Mouse (Mus musculus) brain, adult 2 months (tissue): ENCODE data around the gene Cysltr2.

Experiments
- DNase-seq: peaks from one replicate; pipeline ENCODE4 v3.0.0; 2011; ENCODE audit warnings: low read depth, low spot score

The Cysltr2 gene

DNA sequence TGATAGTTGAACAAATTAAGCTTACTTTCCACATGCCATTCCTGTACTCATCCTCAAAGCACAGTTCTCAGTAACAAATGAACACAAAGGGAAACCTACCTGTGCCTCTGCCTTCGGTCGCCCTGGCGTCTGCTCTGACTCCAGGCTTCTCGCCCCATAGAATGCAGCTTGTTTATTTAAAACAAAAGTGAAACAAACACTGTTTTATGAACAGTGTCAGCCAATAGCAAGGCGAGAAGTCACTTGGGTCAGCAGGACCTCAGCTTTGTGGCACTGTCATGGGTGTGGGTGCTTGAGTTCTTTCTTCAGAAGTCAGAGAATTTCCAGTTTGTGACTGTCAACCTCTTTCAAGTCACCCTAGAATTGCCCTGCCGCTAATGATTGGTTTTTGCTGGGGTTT lies at the start of gene Cysltr2:
TSS of gene Cysltr2 (minus strand) at position 178 of the 400 bp plus-strand sequence.
- DNase-seq, result no peak

DNA sequence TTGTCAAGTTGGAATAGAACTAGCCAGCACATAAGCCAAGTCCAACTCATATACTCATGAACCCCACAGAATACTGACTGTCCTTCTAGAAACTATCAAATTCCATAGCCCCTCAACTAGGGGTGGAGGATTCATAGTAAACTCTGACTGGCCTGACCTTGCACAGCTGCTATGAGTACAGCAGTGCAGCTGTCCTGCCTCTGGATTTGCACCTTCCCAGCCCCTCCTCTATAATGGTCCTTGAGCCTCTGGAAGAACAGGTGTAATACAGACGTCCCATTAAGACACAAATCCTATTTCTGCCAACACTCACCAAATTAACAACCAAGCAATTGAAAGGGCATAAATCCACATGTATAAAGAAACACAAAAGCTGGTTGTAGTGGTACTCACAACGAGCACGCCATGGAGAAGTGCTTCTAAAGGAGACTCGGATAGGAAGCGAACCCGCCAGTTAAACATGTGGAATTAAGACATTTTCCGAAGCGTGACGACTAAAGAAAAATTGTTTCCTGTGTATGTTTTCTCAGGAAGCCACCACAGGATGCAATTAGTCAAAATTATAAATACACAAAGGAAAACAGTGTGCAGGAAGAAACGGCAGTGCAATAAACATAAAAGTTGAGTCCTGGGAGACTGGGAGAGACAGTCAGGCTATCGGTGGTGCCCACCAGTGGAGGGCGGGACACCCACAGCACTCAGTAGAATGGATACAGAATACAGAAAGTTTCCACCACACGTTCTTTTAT lies 46.1 kb upstream of the Cysltr2 start:
- no peak for DNase-seq

DNA sequence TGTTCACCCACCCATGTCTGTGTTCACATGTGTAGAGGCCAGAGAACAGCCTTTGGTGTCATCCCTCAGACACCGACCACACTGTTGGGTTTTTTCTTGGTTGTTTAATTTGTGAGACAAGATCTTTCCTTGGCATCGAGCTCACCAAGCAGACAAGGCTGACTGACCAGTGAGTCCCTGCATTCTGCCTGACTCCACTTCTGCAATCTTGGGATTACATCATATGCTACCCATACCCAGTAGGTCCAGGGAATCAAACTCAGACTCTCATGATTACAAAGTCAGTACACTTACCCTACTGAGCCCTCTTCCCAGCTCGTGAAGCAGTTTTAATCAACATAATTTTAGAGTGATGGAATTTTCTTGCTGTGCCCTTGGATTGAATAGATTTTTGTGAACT lies 44.0 kb upstream of the Cysltr2 start:
- no peak for DNase-seq

- DNase-seq, result no peak
Observed at GRCm38 (mm10) chr14:73088224-73088623, 39.3 kb upstream of the Cysltr2 start.

- no peak for DNase-seq
Observed at GRCm38 (mm10) chr14:73087746-73088145, 38.8 kb upstream of the Cysltr2 start.

GRCm38 (mm10) chr14:73087247-73087646 lies 38.3 kb upstream of the Cysltr2 start:
- DNase-seq, result no peak

DNA sequence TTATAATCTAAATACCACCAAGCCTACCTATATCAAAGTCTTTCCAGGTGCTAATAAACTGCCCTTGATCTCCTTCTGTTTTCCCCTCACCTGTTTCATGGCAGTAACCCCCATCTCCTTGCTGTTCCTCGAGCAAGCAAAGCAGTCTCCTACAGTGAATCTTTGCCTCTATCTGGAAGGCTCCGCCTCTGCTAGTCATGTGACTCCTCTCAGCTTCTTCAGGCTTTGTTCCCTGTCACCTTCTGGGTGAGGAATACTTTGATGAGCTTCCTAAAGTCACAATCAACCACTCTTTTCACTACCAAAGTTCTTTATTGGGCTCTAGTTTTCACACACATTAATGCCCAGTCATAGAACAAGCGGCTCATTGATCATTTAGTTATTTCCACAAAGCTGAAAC lies 37.5 kb upstream of the Cysltr2 start:
- DNase-seq, result no peak

- no peak for DNase-seq
Observed at GRCm38 (mm10) chr14:73083563-73083962, 34.6 kb upstream of the Cysltr2 start.

- DNase-seq, result no peak
Observed at GRCm38 (mm10) chr14:73064460-73064859, 15.5 kb upstream of the Cysltr2 start.

DNA sequence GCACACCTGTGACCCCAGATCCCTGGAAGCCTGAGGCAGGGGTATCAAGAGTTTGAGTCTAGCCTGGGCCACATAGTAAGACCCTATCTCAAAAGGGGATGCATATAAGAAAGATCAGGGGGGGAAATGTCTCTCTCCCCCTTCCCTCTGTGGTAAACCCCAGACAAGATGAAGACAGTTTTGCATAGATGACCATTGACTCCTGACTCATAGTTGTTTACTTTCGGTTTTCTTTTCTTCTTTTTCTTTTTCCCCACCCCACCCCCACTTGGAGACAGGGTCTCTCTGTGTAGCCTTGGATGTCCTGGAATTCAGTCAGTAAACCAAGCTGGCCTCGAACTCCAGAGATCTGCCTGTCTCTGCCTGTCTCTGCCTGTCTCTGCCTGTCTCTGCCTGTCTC lies 9.8 kb upstream of the Cysltr2 start:
- DNase-seq, result no peak

- DNase-seq, result no peak
Observed at GRCm38 (mm10) chr14:73057764-73058163, 8.8 kb upstream of the Cysltr2 start.

GRCm38 (mm10) chr14:73056813-73057212 lies 7.9 kb upstream of the Cysltr2 start:
- DNase-seq, result no peak

DNA sequence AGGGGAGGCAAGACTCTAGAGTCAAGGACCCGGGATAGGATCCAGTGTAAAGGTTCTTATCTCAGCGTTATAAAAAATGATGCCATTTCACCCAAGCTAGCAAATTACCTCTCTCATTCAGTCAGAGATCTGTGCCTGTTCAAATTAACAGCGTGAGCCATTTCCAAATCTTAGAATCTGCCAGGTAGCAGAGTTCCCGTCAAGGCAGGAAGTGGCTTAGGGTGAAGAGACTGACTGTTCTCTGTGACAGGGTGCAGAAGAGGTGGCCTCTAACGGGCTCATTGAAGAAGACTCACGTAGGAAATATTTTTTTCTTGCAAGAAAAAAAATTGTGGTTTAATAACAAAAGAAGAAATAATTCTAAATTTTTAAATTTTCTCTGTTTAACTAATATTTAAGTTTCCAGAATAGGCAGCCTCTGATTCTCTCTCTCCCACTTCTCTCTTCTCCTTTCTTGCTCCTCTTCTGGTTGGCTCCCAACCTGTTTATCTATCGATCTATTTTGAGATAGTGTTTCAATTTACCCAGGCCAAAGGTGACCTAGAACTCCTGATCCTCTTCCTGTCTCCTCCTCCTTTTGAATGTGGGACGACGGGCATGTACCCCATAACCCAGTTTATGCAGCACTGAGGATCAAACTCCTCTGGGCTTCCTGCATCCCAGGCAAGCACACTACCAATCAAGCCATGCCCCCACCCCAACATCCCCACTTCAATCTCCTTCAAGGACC lies 3.5 kb downstream of the Cysltr2 start:
- no peak for DNase-seq

- no peak for DNase-seq
Observed at GRCm38 (mm10) chr14:73041689-73042088, 7.2 kb downstream of the Cysltr2 start.

- no peak for DNase-seq
Observed at GRCm38 (mm10) chr14:73033290-73033689, 15.6 kb downstream of the Cysltr2 start.

- DNase-seq, result no peak
Observed at GRCm38 (mm10) chr14:73031218-73031617, 17.7 kb downstream of the Cysltr2 start.

GRCm38 (mm10) chr14:73017272-73017671 lies 31.6 kb downstream of the Cysltr2 start:
- DNase-seq, result no peak

GRCm38 (mm10) chr14:73015386-73015785 lies 33.5 kb downstream of the Cysltr2 start:
- DNase-seq, result no peak

- DNase-seq, result peak; percentile 21
Observed at GRCm38 (mm10) chr14:73013723-73014544, 35.0 kb downstream of the Cysltr2 start.

GRCm38 (mm10) chr14:73001814-73002213 lies 47.1 kb downstream of the Cysltr2 start:
- DNase-seq, result no peak

DNA sequence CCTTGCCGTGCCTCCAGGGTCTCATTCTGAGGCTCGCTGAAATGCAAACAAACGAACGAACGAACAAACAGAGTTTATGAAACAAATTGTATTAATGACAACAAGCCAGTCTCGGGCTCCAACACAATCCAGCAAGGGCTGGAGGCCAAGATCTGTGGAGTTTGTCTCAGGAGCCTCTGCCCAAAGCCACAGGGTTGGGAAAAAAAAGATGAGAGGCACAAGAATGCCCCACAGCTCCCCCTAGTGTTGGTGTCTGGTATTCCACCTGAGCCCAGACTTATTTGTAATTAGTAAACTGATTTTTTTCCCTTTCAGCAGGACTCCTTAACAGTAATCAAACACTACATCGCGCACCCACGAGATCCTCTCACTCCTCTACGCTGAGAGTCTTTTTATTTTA lies 48.6 kb downstream of the Cysltr2 start:
- peak; percentile 72 for DNase-seq

- no peak for DNase-seq
Observed at GRCm38 (mm10) chr14:72998111-72998510, 50.8 kb downstream of the Cysltr2 start.
